Mouse (Mus musculus) gastrocnemius, adult 18-20 months (tissue): ENCODE data around the gene Tamm41. TPM values are rescaled to one million over a fixed set of nuclear protein-coding genes. Genes with fewer than 3 reads are reported as not detected.

ENCODE experiments used
- DNase-seq: peaks from one replicate; pipeline ENCODE4 v3.0.0; 2021; ENCODE audit warnings: low spot score
- total RNA-seq, 2 experiments: library from RNA; stranded (reverse); gene quantifications; 2 replicates each; pipeline ENCODE4 v1.2.3; 2021

The Tamm41 gene
- total RNA-seq, 2 experiments from 2014 or later, result 7.6 to 8.2 TPM

DNA sequence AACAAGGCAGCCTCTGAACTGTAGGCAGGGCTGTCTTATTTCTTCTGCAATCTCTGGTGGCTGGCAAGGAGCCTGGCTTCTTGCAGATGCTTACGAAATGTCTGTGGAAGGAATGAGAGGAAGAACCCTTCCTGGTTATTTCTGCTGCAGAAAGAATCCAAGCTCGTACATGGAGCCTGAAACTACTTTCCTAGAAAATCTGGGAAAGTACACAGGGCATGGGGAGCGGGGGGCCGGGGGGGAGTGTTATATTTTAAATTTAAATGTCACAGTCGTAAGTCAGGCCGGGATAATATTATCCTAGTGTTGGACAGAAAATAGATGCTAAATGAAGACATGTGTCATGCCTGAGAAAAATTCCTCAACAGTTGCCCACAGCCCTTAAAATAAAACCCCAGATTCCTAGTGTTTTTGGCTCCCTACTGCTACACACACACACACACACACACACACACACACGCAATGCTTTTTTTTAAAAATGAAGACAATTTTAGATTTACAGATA is 60.7 kb downstream of the Tamm41 start:
- DNase-seq, result peak; percentile 31

DNA sequence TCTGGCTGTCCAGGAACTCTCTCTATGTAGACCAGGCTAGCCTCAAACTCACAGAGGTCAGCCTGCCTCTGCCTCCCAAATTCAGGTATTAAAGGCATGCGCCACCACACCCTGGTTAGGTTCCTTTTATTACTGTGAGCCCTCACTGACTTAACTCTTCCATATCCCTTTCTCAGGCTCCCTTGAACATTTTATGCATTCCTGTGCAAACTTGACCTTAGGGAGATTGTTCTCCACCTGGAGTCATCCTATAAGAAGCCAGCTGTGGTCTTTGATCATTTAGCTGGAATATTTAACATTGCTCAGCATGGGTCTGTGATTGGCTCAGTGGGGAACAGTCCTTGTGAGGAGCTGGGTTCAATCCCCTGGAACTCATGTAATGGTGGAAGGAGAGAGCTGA is 63.3 kb downstream of the Tamm41 start:
- DNase-seq, result no peak

DNA sequence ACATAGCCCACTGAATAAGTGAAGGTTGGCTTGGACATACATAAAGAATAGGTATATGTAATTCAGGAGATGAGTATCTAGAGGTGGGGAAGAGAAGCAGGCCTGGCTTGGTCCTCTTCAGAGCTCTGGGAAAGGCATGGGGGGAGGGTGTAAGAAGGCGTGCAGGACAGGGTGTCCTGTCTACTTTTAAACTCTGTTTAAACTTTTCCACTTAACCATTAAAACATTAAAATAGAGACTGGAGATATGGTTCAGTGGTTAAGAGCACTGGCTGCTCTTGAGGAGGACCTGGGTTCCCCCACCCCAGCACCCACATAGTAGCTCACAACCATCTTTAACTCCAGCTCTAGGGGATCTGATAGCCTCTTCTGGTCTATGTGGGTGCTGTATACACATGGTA is 64.7 kb downstream of the Tamm41 start:
- no peak for DNase-seq

DNA sequence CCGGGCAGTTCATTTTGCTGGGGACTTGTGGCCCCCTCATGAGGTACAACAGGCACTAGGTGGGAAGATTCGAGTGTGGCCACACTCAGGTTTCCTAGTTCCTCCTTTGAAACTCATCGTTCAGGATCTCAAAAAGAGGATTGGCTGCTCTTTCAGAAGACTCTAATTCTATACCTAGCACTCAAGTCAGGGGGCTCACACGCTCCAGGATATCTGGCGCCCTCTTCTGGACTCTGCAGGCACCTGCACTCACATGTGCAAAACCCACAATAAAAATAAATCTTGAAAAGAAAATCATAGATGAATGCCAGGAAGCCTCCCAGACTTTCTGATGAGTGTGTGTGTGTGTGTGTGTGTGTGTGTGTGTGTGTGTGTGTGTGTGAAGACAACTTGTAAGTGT is 66.8 kb downstream of the Tamm41 start:
- DNase-seq, result no peak

DNA sequence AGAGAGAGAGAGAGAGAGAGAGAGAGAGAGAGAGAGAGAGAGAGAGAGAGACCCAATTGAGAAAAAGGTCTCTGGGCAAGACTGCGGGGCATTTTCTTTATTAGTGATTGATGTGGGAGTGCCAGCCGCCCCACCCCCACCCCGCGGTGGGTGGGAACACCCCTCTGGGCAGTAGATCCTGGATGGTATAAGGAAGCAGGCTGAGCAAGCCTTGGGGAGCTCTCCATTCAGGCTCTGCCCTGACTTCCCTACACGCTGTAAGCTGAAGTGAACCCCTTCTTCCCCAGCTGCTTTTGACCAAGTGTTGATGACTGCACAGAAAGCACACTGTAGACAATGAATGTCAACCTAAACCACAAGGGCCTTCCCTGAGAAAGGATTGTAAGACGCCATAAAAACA is 67.3 kb downstream of the Tamm41 start:
- no peak for DNase-seq

DNA sequence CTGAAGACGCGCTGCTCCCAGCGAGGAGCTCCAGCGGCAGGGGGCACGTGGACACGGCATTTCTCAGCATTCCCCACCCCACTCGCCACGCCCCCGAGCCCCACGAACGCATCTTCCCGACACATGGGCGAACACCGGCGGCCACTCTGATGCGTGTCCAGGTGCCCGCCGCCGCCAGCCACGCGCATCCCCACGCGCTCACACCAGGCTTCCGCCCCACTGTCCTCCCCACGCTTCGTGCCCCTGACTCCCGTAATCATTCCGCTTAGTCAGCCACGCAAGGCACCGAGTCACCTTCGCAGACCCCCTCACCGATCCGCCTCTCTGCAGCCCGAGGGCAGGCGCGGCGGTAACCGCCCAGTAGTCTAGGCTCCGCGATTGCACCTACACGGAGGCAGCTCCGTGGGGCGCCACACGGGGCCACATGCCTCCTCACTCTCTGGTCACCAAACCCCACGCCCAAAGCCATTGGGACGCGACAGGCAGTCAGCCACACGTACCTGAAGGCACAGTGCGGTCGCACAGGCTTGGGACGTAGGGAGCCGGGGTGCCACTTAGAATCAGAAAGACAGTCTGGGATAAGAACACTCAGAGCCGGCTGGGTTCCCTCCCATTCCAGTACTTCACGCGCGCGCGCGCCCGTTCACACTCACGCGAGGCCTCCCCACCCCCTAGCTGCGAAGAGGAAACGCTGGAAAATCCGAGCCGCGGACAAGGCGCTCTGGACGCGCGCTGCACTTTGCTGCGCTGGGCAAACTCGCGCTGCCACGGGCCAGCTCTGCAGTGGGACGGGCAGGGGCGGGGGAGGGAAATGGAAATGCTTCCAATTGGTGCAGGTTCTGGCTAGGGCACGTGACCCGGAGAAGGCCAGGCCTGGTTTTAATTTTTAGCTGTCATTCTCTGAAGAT is 68.2 kb downstream of the Tamm41 start, which contains the start of gene Vgll4:
Vgll4 (minus strand) TSS at position 782 of the 908 bp plus-strand sequence.
- DNase-seq, result peak; percentile 40

DNA sequence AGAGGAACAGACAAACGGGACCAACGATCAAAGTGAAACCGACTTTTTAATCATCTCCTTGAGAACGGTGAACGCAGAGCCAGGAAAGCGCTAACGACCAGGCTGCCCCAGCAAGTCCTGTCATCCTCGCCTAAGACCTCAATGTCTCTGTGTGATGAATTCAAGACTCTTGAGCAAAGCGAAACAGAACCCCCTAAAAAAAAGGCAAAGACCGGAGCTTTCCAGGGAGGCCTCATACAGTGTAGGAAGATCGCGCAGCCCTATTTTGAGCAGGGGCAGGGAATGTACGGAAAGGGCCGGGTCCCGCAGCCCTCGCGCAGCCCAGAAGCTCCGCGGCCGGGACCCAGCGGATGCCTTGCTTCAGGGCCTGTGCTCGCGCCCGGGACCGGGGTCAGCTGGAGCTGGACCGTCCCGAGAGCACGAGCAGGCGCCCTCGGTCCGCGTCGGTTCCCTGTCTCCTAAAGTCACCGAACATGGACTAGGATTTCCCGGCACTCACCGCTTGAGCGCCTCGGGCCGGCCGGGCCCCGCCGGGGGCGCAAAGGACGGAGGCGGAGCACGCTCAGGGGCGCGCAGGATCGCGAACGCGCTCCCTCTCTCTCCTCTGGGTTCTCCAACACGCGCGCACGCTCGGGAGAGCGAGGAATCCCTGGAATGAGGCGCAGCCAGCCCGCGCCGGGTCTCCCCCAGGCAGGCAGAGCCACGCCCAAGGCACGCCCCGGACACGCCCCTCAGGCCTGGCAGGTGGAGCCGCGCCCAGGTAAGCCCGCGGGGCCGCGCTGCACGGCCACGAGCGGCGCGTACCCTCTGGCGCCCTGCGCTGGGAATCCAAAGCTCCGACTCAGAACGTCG is 69.1 kb downstream of the Tamm41 start:
- DNase-seq, result peak; percentile 51

DNA sequence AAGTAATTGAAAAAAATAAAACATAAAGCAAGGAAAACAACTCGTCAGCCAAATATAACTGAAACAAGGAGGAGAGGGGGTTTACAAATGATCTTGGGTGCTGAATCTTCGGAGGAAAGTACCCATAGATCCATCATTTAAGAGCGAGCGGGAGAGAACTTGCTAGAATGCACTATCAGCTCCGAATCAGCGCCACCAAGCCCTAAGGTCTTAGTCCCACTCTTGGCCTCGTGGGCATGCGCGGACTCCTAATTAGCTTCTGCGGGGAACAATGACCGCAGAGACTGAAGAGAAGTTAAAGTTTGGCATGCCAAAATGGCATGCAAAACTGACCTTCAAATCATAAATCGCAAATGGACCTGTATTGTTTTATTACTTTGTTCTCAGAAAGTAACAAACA is 70.1 kb downstream of the Tamm41 start:
- DNase-seq, result no peak

DNA sequence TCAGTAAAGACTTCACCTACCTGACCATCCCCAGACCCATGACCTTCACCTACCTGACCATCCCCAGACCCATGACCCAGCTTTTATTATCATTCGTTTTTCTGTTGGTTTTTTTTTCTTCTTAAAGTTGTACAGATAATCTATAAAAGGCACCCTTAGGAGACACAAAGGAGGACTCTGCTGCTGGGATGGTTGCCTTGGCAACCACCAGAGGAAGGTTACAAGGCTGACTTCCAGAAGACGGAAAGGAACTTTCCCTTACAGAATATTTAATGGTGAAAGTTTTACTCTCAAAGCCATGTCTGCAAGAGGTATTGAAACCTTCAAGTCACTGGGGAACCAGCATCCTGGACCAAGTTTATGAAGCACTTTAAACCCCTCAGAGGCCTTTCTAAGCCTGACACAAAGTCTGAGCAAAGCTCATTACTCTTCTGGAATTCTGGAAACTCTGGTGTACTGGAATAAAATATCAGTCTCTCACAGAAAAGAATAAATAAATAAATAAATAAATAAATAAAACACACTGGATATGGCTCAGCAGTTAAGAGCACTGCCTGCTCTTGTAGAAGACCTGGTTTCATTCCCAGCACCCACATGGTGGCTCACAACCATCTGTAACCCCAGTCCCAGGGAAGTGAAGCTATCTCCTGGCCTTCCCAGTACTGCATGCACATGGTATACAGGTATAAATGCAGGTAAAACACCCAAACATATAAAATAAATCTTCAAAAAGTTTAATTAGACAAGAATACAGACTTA is 71.1 kb downstream of the Tamm41 start:
- no peak for DNase-seq

DNA sequence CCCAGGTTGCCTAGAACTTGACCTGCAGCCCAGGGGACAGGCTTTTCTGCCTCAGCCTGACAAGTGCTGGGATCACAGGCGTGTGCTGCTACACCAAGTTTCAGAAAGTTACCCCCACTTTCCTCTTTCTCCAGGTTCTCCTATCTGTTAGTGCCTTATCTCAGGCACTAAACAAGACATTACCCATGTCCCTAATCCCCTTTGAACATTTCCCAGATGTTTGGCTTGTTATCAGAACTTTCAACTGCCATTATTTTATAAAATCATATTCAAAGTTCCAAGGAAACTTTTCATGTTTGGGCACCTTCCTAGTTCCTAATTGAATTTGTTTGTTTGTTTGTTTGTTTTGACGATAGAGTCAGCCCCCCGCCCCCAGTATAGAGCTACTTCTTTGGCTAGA is 71.9 kb downstream of the Tamm41 start:
- no peak for DNase-seq

DNA sequence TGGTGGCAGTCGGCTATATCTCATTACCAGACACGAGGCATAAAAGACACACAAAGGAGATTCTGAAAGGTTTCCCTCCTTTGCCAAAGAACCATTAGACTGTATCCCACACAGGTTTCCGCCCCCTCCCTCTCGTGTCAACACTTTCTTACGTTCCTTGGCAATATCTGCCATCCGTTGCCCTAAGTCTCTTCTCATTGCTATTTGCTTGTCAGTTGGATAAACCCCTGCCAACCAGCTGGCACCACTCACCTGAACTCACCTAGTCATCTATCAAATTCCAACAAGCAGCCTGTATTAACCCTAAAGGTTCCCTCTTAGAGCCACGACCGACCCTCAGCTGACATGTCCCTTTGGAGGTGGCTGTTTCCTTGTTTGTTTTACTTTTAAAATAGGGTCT is 72.3 kb downstream of the Tamm41 start:
- no peak for DNase-seq

DNA sequence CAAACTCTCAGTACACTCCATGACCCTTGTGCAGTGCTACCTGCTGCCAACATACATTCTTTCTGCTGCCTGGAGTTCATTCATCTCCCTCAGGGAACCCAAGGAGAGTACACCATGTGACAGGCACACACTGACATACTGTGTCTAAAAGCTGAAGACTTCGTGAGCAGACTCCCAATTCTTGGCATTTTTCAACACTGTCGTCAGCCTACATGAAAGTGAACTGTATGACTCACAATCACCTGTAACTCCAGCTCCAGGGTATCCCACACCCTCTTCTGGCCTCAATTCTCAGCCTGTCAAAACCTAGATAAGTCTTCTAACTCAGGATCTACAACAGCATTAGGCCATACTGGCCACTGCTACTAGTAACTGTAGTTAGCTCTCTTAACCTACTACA is 73.4 kb downstream of the Tamm41 start:
- DNase-seq, result no peak

DNA sequence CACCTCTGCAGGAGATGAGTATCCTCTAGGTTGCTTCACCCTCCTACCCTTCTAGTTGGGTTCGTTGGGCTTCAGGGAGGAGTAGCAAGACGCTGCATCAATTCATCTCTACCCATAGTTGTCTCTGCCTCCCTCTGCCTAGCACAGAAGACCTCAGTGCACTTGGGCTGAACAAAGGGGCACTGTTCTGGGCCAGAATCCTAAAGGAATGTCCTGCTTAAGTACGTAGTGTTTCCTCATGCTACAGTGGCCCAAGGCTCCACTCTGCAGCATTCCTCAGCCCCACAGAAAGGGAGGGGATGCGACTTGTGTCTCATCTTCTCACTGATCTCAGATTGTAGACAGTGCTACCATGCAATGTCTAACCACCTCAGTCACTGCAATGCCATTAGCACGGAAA is 74.0 kb downstream of the Tamm41 start:
- no peak for DNase-seq

DNA sequence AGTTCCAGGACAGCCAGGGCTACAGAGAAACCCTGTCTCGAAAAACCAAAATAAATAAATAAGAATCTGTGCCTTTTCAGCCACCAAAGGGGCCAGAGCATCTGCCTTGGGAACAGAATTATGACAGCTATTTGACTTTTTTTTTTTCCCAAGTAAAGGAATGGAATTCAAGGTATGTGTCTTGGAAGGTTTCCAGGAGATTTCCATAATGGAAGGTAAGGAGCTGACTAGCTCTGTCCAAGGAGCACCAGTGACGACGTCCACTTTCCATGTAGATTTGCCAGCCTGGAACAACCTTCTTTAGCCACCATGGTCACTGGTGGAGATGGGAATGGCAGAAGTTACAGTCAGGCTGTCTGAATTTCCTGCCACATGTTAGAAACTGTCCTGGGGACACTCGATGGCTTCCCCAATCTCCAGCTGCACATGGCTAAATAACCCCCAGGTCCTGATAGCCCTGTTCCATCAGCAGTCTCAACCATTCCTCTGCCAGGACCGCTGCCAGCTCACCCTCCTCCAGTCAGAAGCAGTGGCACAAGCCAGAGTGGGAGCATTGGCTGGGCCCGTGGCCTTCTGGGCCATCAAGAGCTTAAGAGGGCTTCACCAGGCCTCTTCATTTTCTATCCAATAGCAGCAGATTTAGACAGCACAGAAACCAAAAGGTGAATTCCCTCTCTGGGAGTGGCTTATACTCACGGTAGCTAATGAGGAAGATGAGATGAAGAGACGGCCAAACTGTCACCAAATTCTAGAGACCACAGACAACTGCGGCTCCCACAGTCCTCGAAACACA is 76.2 kb downstream of the Tamm41 start:
- DNase-seq, result no peak

DNA sequence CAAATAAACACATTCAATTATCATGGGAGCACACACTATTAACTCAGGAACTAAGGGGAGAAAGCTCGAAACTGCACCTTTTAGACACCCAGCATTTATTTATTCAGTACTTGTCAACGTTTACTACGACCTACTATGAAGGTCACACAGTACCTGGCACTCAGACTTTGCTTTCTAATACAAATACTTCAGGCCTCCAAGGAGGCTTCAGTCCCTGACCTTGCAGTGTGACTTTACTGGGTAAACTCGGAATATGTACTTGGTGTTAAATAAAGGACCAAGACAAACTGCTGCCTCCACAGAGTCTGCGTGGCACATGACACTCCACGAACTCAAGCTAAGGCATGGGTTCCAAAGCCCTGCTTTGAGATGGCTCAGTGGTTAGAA is 78.7 kb downstream of the Tamm41 start:
- DNase-seq, result no peak

DNA sequence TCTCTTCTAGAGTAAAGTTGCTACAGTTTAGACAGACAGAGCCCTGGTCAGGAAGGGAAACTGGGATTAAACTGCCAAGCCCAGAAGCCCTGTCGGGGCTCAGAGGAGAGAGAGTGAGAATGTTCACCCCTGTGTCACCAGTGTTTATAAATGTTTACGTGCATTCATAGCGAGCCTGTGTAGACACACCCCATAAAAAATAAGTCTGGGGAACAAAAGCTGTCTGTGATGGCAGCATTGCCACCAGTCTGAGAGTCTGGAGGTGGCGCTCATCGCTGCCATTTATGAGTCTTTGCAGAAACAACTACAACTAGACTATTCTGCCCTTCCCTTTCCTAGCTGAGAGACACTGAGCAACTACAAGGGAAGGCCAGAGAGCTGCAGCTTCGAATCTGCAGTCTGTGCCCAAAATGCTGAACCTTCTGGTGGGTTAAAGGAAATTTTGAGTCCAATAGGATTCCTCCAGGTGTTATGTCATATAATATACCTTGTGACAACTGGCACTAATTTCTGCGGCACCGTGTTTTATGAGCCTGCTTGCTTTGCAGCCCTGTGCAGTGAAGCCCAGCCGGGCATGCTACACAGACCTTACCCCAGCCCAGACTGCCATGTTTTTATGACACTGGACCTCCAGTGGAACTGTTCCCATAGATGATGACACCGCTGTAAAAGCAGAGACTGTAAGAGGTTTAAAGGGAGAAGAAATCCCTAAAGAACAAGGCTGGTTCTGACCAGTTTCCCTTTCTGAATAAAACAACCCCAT is 79.2 kb downstream of the Tamm41 start:
- no peak for DNase-seq

DNA sequence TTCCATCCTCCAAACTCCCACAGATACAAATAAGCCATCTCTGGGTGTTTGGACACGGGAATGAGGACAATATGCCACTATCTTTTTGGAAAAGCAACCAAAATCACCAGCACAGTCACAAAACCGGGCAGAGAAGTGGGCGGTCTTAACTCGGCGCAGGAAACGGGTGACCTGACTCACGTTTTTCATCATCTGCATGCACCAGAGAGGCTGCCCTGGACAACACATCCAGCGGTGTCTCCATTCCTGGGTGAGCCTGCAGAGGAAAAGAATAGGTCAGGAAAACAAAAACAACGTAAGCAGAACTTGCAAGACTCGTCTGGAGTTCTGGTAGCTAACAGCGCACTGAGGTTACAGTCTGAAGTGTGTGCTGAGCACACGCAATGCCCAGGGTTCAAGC is 79.9 kb downstream of the Tamm41 start:
- DNase-seq, result no peak

DNA sequence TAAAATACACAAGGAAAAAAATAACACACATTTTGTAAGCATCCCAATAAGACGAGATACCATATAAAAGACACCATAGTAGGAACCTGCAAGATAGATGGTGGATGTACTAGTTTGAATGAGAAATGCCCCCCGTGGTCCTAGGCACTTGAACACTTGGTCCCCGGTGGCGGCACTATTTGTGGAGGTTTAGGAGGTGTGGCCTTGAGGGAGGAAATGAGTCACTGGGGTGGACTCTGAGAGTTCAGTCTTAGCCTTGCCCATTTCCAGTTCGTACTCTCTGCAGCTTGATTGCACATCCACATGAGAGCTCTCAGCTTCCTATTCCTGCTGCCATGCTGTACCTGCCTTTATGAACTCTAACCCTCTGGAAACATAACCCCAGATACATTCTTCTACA is 83.2 kb downstream of the Tamm41 start:
- no peak for DNase-seq
